Mouse (Mus musculus) layer of hippocampus, postnatal 10 days (tissue): ENCODE results near the gene Ifrd2. TPM values are rescaled to one million over a fixed set of nuclear protein-coding genes. Genes with fewer than 3 reads are reported as not detected.

Experiments used
- DNase-seq, 2 experiments: peaks; one replicate each; pipeline ENCODE4 v3.0.0; 2021; ENCODE audit warnings: low spot score in 2 of 2
- total RNA-seq, 2 experiments: library from RNA; stranded (reverse); gene quantifications; 2 replicates each; pipeline ENCODE4 v1.2.3; 2021

Gene Ifrd2
- total RNA-seq, 2 experiments from 2014 or later = 13.2 to 14.1 TPM

DNA sequence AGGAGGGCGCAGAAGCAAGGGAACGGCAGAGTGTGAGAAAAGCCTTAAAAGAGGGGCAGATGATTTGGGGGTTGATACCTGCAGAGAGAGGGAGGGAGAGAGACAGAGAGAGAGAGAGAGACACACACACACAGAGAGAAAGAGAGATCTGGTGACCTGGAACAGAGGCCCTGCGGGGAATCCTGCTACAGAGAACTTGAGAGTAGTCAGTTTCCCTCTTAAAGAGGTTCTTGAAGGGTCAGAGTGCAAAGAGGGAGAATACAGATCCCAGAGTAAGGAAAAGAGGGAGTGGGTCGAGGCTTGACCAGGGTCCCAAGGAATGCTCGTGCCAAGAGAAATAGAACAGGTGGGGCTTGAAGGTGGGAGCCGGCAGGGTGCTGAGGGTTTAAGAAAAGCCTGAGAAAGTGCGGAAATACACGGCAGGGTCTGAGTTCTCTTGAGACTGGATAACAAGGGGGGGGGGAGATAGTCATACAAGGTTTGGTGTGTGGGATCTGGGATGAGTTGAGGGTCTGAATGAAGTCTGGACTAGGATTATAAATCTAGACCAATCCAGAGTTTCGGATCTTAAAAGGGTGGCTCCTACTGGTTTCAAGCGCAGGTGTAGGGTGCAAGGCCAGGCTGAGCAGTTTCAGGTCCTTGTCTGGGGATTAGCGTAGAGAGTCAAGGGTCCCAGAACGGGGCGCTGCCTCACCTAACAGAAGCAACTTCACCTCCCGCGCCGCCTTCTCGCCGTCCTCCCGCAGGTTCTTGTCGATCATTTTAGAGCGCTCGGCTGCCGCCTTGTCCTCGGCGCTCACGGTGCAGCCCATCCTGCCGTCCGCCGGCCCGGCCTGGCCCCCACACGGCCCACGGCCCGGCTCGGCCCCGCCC, 47.2 kb downstream of the Ifrd2 start:
- no peak for DNase-seq

- DNase-seq = peak; percentile 90 to 93
Observed at GRCm38 (mm10) chr9:107635279-107636028, 48.0 kb downstream of the Ifrd2 start, which contains the start of gene Gnai2. Gene Gnai2 (minus strand): TSS chr9:107635367.

DNA sequence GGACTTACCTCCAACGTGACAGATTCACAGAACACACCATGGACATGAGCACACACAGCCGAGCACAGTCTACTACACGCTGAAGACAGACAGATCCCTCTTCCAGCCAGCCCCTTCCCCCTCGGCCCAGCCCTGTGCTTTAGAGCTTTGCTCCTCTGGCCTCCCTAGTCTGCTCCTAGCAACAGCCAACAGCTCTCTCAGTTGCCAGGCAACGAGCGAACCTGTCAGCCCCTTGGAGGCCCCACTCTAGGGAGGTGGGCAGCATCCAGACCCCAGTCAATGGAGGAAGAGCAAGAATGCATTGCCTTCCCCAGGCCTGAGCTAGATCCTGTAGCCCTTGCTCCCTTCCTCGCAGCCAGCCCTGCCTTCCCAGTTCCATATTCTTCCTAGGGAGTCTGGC, 49.6 kb downstream of the Ifrd2 start:
- no peak for DNase-seq

DNA sequence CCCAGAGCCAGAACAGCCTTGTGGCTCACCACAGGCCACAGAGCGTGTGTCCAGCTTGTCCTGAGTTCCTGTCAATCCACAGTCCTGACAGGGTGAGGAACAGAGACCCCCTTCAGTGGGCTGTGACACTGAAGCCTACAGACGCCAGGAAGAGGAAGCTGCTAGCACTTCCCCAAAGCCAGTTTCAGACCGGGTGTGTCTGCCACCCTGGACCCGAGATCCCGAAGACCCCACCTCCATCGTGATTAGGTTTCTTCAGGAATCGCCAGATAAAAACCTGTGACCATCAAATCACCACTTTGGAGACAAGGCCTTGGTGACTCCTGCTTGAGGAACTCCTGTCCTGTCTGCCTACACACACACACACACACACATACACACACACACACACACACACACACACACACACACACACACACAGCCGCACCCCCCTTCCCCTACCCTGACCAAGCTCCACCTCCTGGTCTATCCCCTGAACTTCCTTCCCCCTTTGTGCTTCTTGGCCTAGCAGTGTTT, 52.9 kb downstream of the Ifrd2 start:
- DNase-seq = no peak

- no peak for DNase-seq
Observed at GRCm38 (mm10) chr9:107641666-107642065, 54.2 kb downstream of the Ifrd2 start.

Other genes starting within 250 kb of the Ifrd2 start
- gene Hemk1, start 249.3 kb upstream of the Ifrd2 start, total RNA-seq = 10 to 100 TPM; 14.6 to 19.9 TPM
- 1 to 10 TPM; 2.5 to 3.2 TPM for gene 6430571L13Rik, start 247.0 kb upstream of the Ifrd2 start, total RNA-seq
- gene Cacna2d2, start 188.0 kb upstream of the Ifrd2 start, total RNA-seq = 10 to 100 TPM; 21.4 to 27.2 TPM
- gene Tmem115, start 53.7 kb upstream of the Ifrd2 start, total RNA-seq = 10 to 100 TPM; 33.2 to 33.3 TPM
- 10 to 100 TPM; 17.7 to 19.5 TPM for gene Cyb561d2, start 45.4 kb upstream of the Ifrd2 start, total RNA-seq
- 10 to 100 TPM; 31.1 to 33.1 TPM for gene Nprl2, start 45.4 kb upstream of the Ifrd2 start, total RNA-seq
- 1 to 10 TPM; 3.4 to 4.1 TPM for gene Zmynd10, start 40.3 kb upstream of the Ifrd2 start, total RNA-seq
- gene Rassf1, start 36.1 kb upstream of the Ifrd2 start, total RNA-seq = 10 to 100 TPM; 18.3 to 18.6 TPM
- gene Tusc2, start 24.4 kb upstream of the Ifrd2 start, total RNA-seq = 10 to 100 TPM; 58.3 to 66.6 TPM
- gene Hyal2, start 19.7 kb upstream of the Ifrd2 start, total RNA-seq = 10 to 100 TPM; 19.8 to 21.0 TPM
- 1 to 10 TPM; 3.7 to 4.2 TPM for gene Hyal1, start 10.7 kb upstream of the Ifrd2 start, total RNA-seq
- 10 to 100 TPM; 10.7 to 11.9 TPM for gene Naa80, start 8.8 kb upstream of the Ifrd2 start, total RNA-seq
- 1 to 10 TPM; 1.2 to 1.7 TPM for gene Hyal3, start 6.8 kb upstream of the Ifrd2 start, total RNA-seq
- 1 to 10 TPM; 3.5 to 3.7 TPM for gene Sema3b, start 21.6 kb downstream of the Ifrd2 start, total RNA-seq
- gene Gnai2, start 47.7 kb downstream of the Ifrd2 start, total RNA-seq = 100 to 1,000 TPM; 254 to 263 TPM
- gene Slc38a3, start 81.9 kb downstream of the Ifrd2 start, total RNA-seq = 100 to 1,000 TPM in 1 of 2 experiments, 10 to 100 TPM in 1; 96.5 to 109 TPM
- gene Gnat1, start 92.1 kb downstream of the Ifrd2 start, total RNA-seq = 1 to 10 TPM in 1 of 2 experiments, under 1 TPM in 1; 0.71 to 1.1 TPM
- 1 to 10 TPM; 6.7 to 9.1 TPM for gene Sema3f, start 122.8 kb downstream of the Ifrd2 start, total RNA-seq
- gene Rbm5, start 183.4 kb downstream of the Ifrd2 start, total RNA-seq = 100 to 1,000 TPM; 159 to 181 TPM